Mouse (Mus musculus) testis, adult 2 months (tissue): ENCODE data around the gene Cdkal1.

Experiments used
- CTCF ChIP-seq: fragments of 200-500 bp; IDR thresholded peaks from 2 replicates; pipeline ENCODE4 v1.5.1; 2012; ENCODE audit warnings: low read depth, mild to moderate bottlenecking, inconsistent platforms, low read length, moderate library complexity; ENCODE audit not compliant: control insufficient read depth, insufficient read depth, insufficient replicate concordance
- POLR2A ChIP-seq: fragments of 200-500 bp; IDR thresholded peaks from 2 replicates; pipeline ENCODE4 v1.6.1; 2012; ENCODE audit warnings: low read depth, mild to moderate bottlenecking, inconsistent platforms, low read length, moderate library complexity; ENCODE audit not compliant: control insufficient read depth

GRCm38 (mm10) chr13:29767587-29767986 lies 87.9 kb downstream of the Cdkal1 start:
- no peak for TF ChIP-seq POLR2A
- no peak for TF ChIP-seq CTCF
